Mouse (Mus musculus): ENCODE results near the gene Rbfox1.

GRCm38 (mm10) chr16:7159827-7160217, 1274.7 kb downstream of the Rbfox1 start:
- no peak for TF ChIP-seq CTCF (IDR thresholded peaks at IDR 0.05; ENCODE audit: low read depth)
- no peak for TF ChIP-seq EP300 (optimal IDR thresholded peaks at IDR 0.05)
